Mouse (Mus musculus) Patski (cell line): ENCODE measurements around the gene Tsen54. TPM values are rescaled to one million over a fixed set of nuclear protein-coding genes. Genes with fewer than 3 reads are reported as not detected.

Experiments used
- ATAC-seq: fragments of 100-300 bp; one replicate; pipeline ENCODE4 v1.8.0; 2021
- CTCF ChIA-PET: fragments of 350-600 bp; sonication (Branson Sonifier 250); formaldehyde crosslinking; loops from one replicate; lab custom pipeline; 2022; ENCODE audit warnings: inconsistent platforms; lab: Charles Lee
- POLR2A ChIA-PET: fragments of 350-600 bp; sonication (Branson Sonifier 250); formaldehyde crosslinking; loops from one replicate; lab custom pipeline; 2022; ENCODE audit warnings: antibody characterized with exemption, inconsistent platforms; lab: Charles Lee
- DNase-seq: peaks from one replicate; pipeline ENCODE4 v3.0.0-alpha.2; 2011; ENCODE audit warnings: low read depth, low spot score
- H3K27me3 ChIP-seq: fragments of 371-371 bp; one replicate; pipeline ENCODE4 v1.5.1; 2021
- CTCF ChIP-seq: fragments of 100-300 bp; IDR thresholded peaks from one replicate; pipeline ENCODE4 v1.5.1; 2021
- in situ Hi-C: fragments of 300-500 bp; cut with MboI; formaldehyde crosslinking; loops from 3 replicates; pipeline ENCODE4 v1.11.1; 2018; ENCODE audit warnings: low pct_unique_long_range_greater_than_20kb, mixed read lengths
- polyA plus RNA-seq: library from polyadenylated mRNA; unstranded; gene quantifications from one replicate; pipeline ENCODE4 v1.2.3, GENCODE M21; 2021

Tsen54 gene
- polyA plus RNA-seq, 1 experiment from 2014 or later = 52.3 TPM

DNA sequence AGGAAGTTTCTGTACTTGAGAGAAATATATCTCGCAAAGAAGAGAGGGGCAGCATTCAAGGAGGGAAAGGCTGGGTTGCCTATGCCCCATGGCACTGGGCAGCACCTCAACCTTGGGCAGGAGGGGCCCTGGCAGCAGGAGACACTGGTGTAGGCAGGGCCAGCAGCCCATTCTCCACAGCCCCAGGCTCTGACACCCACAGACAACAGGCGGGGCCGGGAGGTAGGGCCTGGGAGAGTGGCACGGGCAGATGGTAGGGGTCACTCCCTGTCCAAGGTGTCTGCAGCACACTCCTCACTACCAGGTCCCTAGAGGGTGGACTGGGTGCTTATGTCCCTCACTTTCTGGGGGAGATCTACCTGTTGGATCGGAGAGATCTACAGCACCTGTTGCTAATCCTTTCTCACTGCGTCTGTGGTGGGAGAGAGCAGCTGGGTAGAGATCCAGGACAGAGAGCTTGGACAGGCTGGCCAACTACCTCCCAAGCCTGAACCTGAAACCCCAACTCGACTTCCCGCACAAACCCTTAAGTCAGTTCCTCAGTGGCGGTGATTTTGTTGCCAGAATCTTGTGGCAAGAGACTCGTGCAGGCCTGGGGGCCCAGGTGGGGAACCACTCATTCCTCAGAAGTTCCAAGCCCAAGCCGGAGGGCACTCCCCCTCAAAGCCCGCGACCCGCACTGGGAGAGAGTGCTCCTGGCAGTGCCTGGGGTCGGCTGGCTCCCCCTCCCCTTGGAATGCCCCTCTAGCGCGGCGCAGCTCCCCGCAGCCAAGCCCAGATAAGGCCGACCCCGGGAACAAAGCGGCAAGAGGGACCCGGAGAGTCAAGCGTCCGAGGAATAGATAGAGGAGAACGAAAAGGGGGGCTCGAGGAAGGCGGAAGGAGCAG lies 1.7 kb upstream of the Tsen54 start:
- POLR2A ChIA-PET = interaction anchor here (1.3 to 2.4 kb wide), 3 partner anchors 17 to 90 kb away, joined by 3 to 17 read pairs (median 4); no protein-coding TSS in a partner anchor
- in situ Hi-C loops = loop anchor here (5.0 kb wide), 2 partner anchors 90 to 175 kb away; no protein-coding TSS in a partner anchor
- no peak for ATAC-seq
- no peaks in the 10 kb centered on the region for H3K27me3 ChIP-seq
- CTCF ChIA-PET = interaction anchor here (0.7 to 2.9 kb wide), 4 partner anchors 48 to 98 kb away, joined by 3 to 17 read pairs (median 4); no protein-coding TSS in a partner anchor
- no peak for TF ChIP-seq CTCF
- DNase-seq = no peak

DNA sequence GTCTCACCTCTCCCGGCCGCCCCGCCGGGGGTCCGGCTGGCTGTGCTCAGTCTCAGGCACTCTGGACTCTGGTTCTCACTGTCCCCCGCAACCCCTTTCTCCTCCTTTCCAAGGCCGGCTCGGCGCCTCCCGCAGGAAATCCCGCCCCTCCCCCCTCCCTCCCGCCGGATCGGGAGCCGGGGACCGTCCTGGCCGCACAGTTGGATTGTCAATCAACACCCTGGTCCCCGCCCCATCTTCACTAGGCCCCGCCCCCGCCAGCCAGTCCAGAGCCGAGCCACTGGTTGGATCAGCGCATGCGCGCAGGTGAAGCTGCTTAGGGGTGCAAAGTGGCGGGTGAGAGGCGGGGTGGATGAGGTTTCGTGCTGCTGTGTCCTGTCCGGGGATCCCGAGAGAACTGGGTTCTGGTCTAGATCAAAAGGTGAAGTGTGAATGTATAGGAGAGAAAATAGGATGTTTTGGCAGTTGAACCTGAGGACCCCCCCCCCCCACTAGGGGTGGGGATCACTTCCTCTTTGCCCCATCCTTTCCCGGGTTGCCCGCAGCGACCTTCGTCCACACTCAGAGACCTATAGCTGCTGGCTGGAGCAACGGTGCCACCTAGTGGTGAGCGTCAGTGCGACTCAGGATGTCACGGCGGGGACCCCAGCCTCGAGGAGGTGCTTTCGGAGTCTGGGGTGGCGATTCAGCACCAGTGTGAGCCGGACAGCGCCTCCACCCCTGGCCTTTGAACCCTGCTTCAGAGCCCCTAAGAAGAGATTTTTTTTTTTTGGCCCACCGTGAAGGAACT lies 822 bp upstream of the Tsen54 start, which contains the start of gene Caskin2:
TSS of gene Caskin2 (minus strand) at position 133 of the 790 bp plus-strand sequence.
- POLR2A ChIA-PET = interaction anchor here (0.7 to 2.4 kb wide), 7 partner anchors 17 to 91 kb away, joined by 3 to 17 read pairs (median 4); partner anchors contain the start of gene Myo15b
- H3K27me3 ChIP-seq = no peaks in the 10 kb centered on the region
- CTCF ChIA-PET = interaction anchor here (0.7 to 3.0 kb wide), 6 partner anchors 48 to 167 kb away, joined by 3 to 17 read pairs (median 4); no protein-coding TSS in a partner anchor
- DNase-seq (peak; percentile 86), ATAC-seq (peak; percentile 76)
- TF ChIP-seq CTCF = no peak
- in situ Hi-C loops = loop anchor here (5.0 kb wide), 2 partner anchors 91 to 176 kb away; no protein-coding TSS in a partner anchor

DNA sequence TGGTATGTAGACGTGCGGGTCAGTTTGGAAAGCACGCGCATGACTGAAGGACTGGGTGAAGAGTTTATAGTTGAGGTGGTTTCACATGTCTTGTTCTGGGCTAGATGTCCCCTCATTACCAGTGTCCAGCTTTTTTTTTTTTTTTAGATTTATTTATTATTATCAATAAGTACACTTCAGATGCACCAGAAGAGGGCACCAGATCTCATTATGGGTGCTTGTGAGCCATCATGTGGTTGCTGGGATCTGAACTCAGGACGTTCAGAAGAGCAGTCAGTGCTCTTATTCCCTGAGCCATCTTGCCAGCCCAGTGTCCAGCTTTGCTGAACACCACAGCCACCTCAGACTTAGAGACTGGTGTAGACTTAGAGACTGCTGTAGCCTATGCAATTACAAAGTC lies 2.8 kb downstream of the Tsen54 start:
- in situ Hi-C loops = no loop called here
- POLR2A ChIA-PET = interaction anchor here (0.7 to 1.7 kb wide), 2 partner anchors 17 to 423 kb away, joined by 3 to 4 read pairs; no protein-coding TSS in a partner anchor
- H3K27me3 ChIP-seq = no peaks in the 10 kb centered on the region
- CTCF ChIA-PET = interaction anchor here (0.6 to 2.2 kb wide), 7 partner anchors 12 to 87 kb away, joined by 3 to 13 read pairs (median 4); no protein-coding TSS in a partner anchor
- ATAC-seq (no peak), DNase-seq (no peak)
- TF ChIP-seq CTCF = no peak

DNA sequence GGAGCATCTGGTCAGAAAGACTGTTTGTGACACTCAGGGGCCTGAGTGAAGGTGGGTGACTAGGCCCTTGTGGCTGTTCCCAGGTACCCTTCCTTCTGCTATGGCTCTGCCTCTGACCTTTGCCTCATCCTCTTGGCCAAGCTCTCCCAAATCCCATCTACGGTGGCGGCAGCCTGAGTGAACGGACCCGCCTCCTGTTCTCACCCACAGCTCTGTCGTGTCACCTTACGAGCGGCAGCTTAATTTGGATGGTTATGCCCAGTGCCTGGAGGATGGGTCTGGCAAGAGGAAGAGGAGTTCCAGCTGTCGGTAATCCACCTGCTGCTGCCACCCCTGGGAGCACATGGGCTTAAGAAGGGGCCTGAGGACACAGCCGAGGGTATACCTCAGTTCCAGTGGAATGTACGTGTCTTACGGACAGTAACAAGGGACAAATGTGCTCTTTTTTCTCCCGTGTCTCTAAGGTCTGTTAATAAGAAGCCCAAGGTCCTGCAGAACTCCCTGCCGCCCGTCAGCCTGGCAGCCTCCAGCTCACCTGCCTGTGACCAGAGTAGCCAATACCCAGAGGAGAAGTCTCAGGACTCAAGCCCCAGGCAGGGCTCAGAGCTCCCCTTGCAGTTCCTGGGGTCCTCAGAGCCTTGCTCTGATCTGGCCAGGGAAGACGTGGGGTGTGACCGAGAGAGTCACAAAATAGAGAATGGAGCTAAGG lies 5.5 kb downstream of the Tsen54 start:
- ChIA-PET POLR2A (interaction anchor here (0.7 to 1.2 kb wide), 4 partner anchors 19 to 548 kb away, joined by 3 read pairs; no protein-coding TSS in a partner anchor), CTCF (interaction anchor here (1.1 to 2.2 kb wide), 5 partner anchors 12 to 66 kb away, joined by 3 to 8 read pairs (median 3); no protein-coding TSS in a partner anchor)
- TF ChIP-seq CTCF = no peak
- in situ Hi-C loops = loop anchor here (5.0 kb wide), 1 partner anchor 37 kb away; the partner anchor contains the start of gene Myo15b
- ATAC-seq = no peak
- H3K27me3 ChIP-seq = no peaks in the 10 kb centered on the region
- no peak for DNase-seq

DNA sequence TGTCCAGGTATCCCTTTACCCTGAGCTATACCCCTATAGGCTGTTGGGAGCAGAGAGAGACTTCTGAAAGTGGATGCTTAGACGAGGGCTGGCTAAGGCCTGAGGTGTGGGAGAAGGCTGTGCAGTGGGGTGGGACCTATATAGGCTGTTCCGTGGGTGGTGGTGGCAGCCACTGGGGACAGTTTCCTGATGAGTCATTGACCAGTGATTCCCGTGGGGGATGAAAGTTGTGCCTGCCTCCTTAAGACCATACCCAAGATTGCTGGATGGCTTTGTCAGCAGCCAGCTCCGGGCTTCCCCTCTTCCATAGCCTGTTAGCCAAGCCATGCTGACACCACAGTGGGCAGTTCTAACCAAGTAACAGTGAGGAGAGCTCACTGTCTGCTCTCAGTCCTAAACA lies 6.5 kb downstream of the Tsen54 start:
- CTCF ChIA-PET = interaction anchor here (0.9 to 2.2 kb wide), 5 partner anchors 11 to 65 kb away, joined by 3 to 8 read pairs (median 3); no protein-coding TSS in a partner anchor
- POLR2A ChIA-PET = interaction anchor here (0.8 to 1.1 kb wide), 3 partner anchors 23 to 63 kb away, joined by 3 read pairs; no protein-coding TSS in a partner anchor

DNA sequence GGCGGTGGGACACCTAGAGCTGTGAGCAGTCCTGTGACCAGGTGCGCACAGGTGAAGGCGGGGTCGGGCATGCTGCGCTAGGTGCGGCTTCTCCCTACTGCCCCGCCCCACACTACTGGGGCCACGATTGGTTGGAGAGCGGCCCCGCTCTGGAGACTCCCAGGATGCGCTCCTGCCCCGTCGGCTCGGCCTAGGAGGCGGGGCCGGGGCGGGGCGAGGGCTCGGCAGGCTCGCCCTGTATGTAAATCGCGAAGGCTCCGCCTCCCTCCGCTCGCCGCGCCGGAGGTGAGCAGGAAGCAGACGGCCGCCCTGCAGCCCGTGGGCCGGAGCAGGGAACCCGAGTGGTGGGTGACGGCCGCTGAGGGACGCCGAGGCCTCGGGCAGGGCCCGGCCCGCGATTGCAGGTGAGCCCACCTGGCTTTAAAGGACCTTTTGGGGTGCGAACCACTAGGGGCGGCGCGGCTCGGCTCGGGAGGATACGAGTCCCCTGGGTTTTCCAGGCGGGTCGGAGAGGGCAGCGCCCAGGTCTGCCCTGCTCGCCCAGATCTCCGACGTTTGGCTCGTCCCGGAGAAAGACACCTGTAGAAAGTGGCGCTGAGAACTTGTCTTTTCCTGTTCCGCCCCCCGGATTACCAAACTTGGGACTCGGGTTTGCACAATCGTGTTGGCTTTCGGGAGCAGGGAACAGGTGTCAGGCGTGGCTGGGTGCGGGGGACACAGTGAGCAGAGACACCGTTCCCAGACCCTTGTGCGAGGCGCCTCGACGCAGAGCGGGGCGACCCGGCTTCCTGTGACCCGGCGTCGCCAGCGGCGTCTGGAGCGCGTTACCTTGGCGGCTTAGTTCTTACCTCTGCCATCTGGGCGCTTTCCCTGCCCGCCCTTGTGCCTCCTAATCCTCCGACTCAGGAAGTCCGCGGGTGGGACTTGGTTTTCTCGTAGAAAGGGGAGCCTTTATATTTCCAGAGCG lies 9.5 kb downstream of the Tsen54 start, which contains the start of gene Llgl2:
TSS of gene Llgl2 (plus strand) at position 276 of the 967 bp plus-strand sequence.
- no peak for TF ChIP-seq CTCF
- in situ Hi-C loops = loop anchor here (5.0 kb wide), 1 partner anchor 33 kb away; the partner anchor contains the start of gene Myo15b
- ATAC-seq = peak; percentile 70
- ChIA-PET CTCF (interaction anchor here (1.1 to 1.4 kb wide), 2 partner anchors 17 to 18 kb away, joined by 4 read pairs; no protein-coding TSS in a partner anchor), POLR2A (interaction anchor here (0.6 to 1.3 kb wide), 2 partner anchors 31 to 51 kb away, joined by 3 read pairs; no protein-coding TSS in a partner anchor)
- H3K27me3 ChIP-seq = no peaks in the 10 kb centered on the region
- DNase-seq = no peak

More for the DNA sequence above, 6.5 kb downstream of the Tsen54 start:
- in situ Hi-C loops = loop anchor here (5.0 kb wide), 1 partner anchor 36 kb away; the partner anchor contains the start of gene Myo15b
- DNase-seq (no peak), ATAC-seq (no peak)
- TF ChIP-seq CTCF = no peak
- no peaks in the 10 kb centered on the region for H3K27me3 ChIP-seq

DNA sequence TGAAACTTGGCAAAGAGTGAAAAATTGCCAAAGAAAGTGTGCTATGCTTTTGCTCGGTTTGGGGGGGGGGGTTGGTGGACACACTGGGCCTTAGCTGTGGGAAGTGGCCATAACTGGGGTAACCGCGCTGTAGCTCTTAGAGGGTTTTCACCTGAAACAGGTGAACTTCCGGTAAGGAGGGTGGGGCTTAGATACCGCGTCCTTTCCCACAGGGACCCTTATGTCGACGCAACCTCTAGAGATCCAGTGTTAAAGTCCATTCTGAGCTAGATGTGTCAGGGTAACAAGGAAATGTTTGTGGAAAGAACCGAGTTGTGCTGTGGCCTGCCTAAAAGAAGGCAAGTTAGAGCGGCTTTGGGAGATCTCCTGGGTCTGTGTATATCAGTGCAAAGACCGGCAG lies 10.3 kb downstream of the Tsen54 start:
- ChIA-PET POLR2A (interaction anchor here (1.3 kb wide), 1 partner anchor 10 kb away, joined by 4 read pairs; no protein-coding TSS in a partner anchor), CTCF (interaction anchor here (1.4 kb wide), 1 partner anchor 17 kb away, joined by 4 read pairs; no protein-coding TSS in a partner anchor)
- H3K27me3 ChIP-seq = no peaks in the 10 kb centered on the region
- DNase-seq = no peak
- no peak for TF ChIP-seq CTCF
- in situ Hi-C loops = loop anchor here (5.0 kb wide), 1 partner anchor 32 kb away; the partner anchor contains the start of gene Myo15b
- ATAC-seq = no peak

DNA sequence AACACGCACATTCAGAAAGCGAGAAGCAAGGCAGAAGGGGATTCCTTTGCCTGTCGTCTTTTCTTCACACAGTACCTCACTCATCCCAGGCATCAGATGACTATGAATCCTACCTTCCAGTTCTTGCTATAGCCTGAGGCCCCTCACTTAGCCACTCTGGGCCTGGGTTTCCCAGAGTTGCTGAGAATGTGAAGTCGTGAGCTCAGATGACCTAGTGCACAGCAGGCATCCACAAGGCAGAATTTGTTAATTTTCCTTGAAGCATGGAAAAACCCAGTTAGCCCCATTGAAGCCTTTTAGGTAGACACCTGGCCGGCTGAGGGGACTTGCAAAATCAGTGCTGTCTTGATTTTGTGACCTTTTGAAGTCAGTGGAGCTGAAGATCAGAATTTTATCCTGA lies 12.0 kb downstream of the Tsen54 start:
- CTCF ChIA-PET = interaction anchor here (0.8 to 9.1 kb wide), 2 partner anchors 12 to 16 kb away, joined by 3 to 46 read pairs; partner anchors contain the start of gene Tsen54
- no peak for TF ChIP-seq CTCF
- H3K27me3 ChIP-seq = no peaks in the 10 kb centered on the region
- POLR2A ChIA-PET = no interaction called here
- no peak for DNase-seq
- in situ Hi-C loops = no loop called here
- ATAC-seq = no peak
